Mouse (Mus musculus) CD4-positive, CD25-positive, alpha-beta regulatory T cell, adult 2 months (primary cell): ENCODE results near the gene Prpf8.

Experiments
- DNase-seq: peaks from one replicate; pipeline ENCODE4 v3.0.0-alpha.2; 2012; ENCODE audit warnings: low read depth, low spot score

Prpf8 gene

DNA sequence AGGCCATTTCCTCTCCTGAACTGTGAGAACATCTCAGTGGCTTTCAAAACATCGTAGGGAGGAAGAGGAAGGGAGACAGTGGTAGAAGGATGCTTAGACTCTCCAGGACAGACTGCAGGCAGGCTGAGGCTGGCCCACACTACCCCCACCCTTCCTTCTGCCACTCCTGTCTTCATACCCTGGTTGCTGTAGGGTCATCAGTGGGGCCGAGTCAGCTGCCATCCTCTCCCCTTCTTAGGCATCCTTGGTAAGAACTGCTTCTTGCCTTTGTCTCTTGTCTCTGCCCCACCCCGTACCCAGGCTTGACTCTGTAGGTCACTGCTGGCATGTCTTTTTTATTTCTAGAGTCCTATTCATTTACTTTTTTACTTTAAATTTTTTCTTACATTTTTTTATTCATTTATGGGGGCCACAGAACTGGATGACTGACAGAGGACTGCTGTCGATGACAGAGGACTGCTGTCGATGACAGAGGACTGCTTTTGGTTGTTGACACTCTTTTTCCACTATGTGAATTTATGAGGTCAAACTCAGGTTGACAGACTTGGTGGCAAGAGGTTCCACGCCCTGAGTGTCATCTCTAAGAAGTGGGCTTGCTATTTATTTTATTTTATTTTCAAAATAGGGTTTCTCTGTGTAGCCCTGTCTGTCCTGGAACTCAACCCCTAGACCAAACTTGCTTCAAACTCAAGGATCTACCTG is 46.8 kb downstream of the Prpf8 start:
- DNase-seq, result peak; percentile 69

DNA sequence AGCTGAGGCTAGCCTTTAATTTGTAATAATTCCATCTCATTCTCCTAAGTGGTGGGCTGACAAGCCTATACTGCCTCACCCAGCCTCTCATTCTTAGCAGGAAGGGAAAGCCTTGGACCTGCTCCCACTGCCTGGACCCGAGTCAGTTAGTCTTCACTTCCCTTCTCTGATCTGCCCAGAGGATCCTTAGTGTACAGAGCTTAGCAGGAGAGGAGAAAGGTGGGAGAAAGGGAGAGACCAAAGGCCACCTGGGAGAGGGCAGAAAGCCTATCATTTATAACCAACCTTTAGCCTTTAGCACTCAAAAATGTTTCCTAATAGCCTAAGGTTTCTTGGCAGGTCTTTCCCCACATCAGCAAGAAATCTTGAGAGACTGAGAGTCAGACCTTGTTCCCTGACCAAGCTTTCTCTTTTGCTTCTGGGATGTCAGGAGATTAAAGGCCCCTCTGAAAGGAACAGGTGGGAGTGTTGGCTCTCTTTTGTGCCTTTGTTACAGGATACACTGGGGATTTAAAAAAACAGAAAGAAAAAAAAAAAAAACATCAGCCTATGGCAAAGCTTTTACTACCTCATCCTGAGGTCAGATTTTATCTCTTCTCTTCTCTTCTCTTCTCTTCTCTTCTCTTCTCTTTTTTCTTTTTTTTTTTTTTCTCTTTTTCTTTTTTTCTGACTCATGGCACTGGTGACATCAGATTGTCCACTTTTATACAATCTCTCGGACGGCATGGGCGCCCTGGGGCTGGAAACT is 47.8 kb downstream of the Prpf8 start:
- DNase-seq, result no peak

DNA sequence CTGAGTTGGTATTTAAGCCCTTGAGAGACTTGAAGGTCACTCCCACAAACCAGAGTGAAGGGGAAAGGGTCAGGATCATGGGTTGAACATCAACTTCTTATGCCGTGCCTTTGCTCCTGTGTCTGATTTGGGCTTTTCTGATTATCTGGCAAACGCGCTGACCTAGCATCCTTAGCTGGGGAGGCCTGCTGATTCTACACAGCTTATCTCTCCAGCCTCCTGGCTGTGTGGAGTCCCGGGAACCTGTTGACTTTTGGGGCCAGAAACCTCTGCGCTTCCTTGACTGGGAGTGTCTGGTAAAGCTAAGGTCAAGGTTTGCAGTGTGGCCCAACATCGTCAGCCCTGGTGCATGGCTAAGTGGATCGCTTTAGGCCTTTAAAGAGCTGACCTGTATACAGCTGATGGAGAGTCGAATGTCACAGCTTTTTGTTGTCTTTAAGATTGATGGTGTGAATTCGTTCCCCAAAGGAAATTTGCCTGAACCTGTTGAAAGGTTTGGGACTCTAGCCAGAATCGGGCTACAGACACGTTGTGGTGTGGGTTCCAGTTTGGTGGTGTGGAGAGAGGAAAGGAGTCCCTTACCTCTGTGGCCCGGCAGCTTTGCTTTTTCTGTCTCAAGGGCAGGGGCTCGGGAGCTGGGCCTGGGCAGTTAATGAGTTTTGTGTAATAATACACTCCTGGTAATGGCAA is 48.6 kb downstream of the Prpf8 start:
- DNase-seq, result no peak

DNA sequence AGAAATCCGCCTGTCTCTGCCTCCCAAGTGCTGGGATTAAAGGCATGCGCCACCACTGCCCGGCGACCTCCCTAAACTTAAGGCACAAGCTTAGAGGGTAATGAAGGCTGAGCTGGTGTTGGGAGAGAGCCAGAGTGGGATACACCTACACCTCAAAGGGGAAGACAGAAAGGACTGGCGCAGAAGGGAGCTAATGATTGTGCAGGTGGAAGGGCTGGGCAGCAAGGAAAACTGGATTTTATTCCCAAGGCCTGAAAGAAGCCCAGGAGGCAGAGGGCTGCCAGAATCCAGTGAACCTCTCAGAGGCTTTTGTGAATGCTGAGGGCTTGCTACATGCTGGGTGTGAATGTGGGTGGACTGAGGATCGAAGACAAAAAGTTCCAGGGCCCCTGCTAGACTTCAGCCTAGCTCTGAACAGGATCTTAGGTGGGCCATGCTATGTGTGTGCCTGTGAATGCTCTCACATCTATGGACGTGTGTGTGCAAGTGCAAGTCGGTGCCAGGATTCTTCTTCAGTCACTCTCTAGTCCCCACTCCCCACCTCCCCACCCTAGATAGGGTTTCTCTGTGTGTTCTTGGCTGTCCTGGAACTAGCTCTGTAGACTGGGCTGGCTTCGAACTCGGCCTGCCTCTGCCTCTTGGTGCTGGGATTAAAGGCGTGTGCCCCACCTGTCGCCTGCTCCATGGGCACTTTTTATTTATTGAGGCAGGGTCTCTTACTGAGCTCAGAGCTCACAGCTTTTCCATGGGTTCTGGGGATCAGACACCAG is 49.8 kb downstream of the Prpf8 start:
- no peak for DNase-seq

DNA sequence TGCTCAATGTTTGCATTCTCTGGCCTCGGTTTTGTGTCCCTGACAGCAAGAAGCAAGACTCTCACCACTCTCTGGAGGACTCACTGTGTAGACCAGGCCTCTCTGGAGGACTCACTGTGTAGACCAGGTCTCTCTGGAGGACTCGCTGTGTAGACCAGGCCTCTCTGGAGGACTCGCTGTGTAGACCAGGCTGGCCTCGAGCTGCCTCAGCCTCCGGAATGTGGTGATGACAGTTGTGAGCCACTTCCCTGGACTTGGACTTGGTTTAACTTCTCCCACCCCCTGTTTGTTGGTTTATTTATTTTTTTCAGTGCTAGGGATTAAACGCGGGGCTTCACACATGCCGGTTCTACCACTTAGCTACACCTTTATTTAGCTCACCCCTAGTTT is 50.4 kb downstream of the Prpf8 start:
- no peak for DNase-seq

DNA sequence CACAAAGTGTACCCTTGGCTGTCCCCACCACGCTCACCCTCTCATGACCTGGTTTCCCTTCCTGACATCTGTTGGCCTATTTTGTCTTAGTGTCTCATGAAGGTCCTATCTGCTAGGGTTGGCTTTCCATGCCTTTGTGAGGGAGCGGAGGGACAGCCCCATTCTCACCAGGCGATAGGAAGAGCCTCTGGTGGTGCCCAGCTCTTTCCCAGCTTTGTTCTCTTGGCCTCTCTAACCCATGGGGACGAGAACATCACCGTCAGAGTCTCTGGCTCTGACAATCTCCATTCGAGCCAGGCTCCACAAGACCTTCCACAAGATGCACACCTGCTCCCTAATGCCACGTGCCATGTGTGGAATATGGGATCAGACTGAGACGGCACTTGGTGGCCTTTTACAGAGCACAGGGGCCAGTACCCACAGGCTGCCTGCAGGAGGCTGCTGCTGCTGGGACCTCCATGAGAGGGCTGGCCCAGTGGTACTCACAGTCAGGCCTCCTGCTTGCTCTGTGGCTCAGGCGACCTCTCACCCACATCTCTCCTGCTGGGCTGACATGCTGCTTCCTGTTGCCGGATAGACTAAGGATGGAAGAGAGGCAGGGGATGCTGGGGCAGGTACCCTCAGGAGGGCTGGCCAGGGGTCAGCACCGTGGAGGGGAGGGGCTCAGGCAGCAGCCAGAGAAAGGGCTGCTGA is 51.0 kb downstream of the Prpf8 start:
- peak; percentile 69 for DNase-seq

DNA sequence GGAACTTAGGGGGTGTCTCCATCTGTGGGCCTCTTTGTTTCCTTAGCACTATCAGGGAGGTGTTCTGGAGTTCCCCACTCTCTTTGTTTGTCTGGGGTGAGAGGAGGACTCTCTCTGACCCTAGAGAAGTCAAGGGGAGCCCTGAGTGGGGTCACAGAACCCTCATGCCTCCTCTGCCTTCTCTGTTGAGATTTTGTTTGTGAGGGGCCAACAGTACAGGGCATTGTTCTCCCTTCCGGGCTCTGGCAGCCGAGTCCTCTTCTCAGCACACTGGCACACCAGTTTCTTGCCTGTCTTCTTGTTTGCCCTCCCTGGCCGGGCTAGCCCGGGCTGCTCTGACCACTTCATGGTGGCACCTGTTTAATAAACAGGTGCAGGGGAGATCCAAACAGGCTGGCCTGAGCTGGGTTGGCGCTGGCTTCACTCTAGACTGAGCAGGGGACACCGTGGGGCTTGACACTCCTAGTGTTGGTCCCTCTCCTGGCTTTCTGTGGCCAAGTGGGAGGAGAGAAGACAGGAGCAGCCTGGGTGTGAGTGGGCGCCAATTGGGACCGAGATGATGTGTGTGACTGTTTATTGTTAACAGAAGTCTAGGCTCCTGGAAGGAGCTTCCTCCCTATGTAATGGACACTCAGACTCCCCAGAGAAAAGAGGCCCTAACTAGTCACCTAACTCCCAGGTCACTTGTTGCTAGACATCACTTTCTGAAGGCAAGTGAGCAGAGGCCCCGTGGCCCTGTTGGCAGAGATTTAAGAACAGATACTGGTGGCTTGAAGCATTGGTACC is 51.8 kb downstream of the Prpf8 start:
- DNase-seq, result no peak

DNA sequence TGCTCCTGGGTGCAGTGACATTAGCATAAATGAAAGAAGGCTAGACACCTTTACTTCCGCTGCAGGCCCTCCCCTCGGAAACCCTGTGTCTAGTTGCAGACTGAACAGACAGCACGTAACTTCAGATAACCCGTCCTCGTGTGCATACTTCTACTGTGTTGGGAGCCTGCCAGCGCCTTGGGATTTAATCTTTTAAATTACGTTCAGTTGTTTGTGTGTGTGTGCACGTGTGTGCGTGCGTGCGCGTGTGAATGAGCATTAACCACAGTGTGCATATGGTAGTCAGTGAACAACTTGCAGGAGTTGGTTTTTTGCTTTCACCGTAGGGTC is 52.3 kb downstream of the Prpf8 start:
- DNase-seq, result peak; percentile 87

DNA sequence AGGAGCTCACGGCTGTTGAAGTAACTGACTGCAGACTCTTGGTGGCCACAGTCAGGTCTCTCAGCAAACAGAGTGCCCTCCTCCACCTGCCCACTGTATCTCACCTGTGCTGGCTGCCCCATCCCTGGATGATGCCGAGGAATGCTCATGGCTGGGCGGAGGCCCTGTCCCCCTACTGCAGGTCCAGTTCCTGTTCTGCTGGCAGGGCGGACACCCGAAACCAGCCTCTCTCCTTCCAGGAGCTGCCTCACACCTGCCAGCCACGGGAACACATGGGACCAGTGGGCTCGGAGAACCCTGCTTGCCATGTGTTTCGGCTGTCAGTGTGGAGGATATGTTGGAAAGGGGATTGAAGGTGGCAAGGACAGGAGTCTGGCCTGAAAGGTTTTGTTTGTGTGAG is 53.6 kb downstream of the Prpf8 start:
- DNase-seq, result no peak

DNA sequence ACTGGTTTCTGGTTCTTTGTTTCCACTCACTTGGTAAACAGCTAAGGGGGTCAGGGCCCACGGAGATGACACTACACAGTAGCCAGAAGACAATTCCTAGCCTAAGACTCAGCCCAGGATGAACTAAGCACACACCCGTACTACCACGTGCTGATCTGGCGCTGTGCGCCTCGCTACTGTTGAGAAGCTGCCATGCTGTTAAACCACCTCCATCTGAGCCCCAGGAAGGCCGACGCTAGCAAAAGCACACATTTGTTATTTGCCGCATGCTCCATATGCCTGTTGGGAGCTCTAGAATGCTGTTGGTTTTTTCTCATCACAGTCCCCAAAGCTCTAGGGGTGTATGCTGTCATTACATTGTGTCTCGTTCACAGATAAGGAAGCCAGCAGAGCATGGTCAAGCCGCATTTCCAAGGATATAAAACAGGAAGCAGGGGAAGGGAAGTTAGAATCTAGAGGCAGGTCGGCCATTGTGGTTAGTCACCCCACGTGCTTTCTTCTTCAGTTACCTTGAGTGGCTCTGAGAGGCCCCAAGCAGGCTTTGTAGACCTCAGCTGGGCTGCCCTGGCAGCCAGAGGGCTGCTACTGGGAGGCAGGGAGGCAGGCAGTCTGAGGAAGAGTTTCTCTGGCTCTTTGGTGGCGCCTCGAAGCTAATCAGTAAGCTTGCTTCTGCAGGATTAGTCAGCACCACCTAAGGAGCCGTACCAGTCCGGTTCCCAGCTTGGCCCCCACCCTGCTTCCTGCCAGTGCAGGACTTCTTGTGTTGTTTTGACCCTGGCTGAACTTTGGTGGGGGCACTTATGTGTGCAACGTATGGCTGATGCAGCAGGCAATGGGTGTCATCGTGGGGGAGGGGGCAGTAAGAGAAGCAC is 54.3 kb downstream of the Prpf8 start:
- peak; percentile 65 for DNase-seq

DNA sequence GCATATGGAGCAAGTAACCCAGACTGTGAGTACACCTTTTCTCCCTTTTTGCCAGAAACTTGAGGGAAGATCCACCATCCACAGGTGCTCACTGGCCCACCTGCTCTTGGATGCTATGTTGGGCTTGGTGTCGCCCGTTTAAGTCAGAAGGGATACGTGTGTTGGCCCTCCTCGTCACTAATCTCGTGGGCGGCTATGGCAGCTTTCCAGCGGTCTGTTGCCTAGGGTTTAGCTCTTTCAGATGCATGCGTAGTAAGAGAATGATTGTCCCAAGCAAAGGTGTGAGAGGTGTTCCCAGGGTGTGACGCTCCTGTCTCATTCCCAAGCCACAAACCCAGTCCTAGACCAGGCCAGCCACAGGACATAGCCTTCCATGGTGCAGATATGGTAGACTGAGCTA is 58.1 kb downstream of the Prpf8 start:
- DNase-seq, result no peak

DNA sequence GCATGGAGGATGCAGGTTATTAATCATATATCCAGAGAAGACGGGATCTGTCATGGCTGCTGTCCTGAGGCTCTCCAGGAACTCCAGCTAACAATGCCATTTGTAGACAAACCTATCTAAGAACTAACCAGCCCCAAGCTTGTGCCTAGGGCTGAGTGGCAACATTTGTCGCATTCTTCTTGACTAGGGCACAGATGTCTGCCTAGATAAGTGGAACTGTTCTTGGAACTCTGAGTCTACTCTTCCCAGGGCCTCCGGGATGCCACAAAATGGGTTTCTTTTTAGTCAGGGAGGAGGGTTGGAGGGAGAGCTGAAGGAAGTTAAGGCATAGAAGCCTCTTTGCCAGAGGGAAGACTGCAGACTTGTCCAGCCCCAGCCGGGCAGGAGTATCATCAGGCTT is 59.4 kb downstream of the Prpf8 start:
- DNase-seq, result no peak

DNA sequence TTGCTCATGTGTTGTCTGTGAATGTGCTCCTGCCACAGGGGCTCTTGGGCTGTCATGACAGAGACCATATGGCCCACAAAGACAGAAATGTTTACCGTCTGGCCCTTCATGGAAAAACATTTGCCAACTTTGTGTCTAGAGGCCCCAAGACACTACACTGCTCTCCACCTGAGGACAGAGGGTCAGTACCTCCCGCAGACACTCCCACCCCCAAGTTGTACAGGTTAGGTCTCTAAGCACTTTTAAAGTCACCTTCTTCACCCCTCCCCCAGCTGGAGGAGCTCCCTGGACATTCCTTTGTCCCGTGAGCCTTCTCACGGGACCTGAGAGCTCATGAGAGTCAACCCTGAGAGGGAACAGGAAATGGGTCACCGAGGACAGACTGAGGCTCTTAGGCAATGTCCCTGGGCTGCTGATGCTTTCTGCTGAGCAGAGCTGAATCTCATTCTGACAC is 63.1 kb downstream of the Prpf8 start:
- DNase-seq, result no peak

DNA sequence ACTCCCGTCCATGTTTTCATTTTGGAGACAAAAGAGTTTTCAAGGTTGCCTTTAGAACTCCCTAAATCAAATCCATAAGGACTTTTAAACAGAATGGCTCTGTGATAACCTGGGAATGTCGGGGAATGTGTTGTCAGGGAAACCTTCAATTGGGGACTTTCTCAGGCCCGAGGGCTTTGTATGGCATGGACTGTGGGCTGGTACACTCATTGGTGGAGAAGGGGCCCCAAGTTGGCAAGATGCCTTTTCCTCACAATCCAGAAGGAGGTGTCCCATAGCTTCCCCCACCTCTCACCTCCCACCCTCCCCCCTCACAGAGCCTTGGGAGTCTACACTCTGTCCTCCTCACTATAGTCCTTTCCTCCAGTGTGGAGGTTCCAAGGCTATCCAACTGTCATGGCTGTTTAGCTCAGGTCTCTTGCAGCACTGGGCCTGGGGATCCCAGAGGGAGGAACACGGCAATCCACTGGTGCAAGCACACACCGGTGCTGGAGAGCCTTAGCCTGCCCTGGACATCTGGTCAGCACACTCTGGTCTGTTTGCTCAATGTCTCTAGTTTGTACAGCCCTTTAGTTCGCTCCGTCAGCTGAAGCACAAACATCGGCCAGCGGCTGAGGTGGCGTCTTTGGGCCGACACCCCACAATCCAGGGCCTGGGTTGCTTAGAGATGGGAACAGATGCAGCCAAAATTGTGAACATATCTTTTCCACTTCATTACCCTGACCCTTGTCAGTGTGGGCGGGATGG is 63.8 kb downstream of the Prpf8 start:
- no peak for DNase-seq

DNA sequence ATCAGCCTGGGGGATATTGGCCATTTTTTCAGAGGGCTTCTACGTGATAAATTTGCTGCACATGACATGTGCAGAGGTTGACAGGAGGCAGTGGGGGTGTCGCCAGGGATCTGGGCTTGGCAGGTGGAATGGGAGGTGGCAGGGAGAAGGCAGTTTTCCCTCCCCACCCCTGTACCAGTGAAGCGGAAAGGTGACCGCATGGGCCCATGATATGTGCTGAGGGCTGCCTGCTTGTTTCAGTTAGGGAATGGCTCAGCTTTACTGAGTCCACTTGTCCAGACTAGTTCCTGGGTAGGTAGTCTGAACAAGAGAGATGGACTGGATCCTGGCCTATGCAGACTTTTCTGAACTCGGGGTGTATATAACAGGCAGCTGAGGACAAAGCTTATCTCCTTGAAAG is 64.7 kb downstream of the Prpf8 start:
- no peak for DNase-seq

DNA sequence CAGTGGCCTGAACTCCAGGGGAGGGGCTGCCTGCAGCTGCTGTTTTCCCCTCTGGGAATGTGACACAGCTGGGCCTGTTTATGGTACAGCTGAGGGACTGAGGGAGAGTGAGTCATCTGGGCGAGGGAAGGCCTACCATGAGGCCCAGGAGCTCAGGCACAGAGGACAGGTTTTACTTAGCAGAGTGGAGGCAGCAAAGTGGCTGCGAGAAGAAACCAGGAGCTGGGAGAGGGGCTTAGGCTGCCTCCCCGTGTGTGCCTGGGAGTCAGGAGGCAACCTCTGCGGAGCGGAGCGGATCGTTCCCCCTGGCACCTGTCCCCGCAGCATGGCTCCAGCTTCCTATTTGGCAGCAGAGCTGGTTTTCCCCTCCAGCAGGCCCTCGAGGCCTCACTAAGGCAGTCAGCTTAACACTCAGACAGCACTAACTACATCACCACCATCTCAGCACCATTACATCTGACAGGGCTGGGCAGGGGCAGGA is 65.4 kb downstream of the Prpf8 start:
- DNase-seq, result no peak

DNA sequence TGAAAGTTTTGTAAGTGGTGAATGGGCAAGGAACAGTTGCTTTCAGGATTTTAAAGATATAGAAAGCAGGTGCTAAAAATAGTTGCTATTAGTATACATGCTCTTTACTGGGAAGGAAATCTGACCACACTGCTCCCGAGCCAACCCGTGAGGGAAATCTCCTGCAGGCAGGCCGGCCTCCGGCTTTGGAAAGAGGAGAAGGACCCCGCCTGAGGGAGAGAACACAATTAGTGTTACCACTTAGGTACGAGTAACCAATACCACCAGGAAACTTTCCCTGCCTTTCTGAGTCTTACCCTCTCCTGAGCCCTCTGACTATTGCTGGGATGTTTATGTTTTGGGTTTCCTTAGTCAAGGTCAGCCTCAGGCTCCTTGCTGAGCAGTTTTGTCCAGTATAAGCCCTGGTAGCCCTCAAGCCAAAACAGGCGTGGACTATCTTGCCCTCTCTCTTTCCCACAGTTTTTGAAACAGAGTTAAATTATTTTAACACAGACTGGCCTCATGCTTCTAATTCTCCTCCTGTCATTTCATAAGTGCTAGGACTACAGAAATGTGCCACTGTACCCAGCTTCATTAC is 66.4 kb downstream of the Prpf8 start:
- no peak for DNase-seq

DNA sequence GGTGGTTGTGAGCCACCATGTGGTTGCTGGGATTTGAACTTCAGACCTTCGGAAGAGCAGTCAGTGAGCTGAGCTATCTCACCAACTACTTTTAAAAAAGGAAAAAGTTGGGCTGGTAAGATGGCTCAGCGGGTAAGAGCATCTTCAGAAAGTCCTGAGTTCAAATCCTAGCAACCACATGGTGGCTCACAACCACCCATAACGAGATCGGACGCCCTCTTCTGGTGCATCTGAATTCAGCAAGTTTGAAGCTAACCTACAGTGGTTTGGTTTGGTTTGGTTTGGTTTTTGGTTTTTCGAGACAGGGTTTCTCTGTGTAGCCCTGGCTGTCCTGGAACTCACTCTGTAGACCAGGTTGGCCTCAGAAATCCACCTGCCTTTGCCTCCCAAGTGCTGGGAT is 69.4 kb downstream of the Prpf8 start:
- peak; percentile 51 for DNase-seq

DNA sequence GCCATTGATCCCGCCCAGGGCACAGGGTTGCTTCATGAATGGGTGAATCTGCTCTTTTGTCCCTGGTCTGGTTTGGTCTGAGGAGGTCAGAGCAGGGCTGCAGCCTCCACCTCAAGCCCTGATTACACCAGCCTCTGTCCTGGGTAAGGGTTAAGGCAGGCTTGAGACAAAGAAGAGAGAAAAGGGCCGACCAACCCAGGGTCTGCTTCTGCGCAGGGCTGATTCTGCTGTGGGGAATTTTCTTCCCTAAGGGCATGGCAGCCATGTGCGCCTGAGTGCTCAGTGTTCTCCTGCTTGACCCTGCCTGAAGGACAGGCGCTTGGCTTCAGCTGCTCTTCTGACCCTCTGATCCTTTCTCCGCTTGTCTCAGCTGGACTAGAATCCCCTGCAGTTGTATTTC is 70.5 kb downstream of the Prpf8 start:
- DNase-seq, result no peak
